Mouse (Mus musculus) urinary bladder, postnatal 0 days (tissue): ENCODE measurements around the gene Arl3. TPM values are rescaled to one million over a fixed set of nuclear protein-coding genes. Genes with fewer than 3 reads are reported as not detected.

Experiments used
- polyA plus RNA-seq: library from polyadenylated mRNA; unstranded; fragments of >200 nt; fragmentation: Nextera tagmentation; extraction: Ambion mirVana; gene quantifications from 2 replicates; pipeline ENCODE4 v1.2.1, GENCODE M21; 2015

Gene Arl3
- 84.2 and 93.1 TPM in 2 replicates for polyA plus RNA-seq

DNA sequence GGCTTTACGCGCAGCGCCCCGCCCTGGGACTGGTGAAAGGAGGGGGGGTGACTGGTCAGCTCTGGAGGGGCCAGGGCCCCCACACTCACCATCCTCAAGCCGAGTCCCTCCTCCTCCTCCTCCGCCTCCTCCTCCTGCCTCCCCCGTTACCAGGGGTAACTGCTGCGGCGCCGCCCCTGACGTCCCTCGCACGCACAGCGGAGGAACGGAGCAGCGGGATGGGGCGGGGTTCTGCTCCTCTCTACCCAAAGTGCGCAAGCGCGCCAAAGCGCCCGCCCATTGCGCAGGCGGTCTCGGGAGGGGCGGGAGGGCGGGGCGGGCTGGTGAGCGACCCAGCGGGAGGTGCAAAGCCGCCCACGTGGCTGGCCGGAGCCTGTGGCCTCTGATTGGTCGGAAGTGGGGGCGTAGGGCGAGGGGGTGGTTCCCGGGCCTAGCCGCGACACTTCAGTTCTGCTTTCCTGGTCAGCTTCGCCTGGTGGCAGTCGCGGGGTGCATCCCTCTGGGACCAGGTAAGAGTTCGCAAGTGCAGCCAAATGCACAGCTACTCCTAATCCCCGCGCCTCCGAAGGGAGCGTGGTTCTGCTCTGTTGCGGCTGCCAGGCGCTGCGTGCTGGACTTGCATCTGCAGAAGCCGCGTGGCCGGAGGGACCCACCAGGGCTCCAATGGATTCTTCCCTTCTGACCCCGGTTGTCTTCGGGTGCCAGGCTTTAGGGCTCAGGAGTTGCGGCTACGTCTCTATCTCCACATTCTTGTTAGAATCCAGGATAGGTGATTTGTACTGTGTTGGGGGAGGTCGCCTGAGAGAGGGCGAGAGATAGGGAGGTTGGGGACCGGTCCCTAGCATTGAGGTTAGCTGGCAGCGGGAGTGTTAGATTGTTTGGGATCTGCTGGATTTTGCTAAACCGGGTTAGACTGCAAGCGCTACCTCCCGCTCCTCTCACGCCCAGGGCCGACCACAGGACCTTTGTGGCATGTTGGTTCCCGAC, at the start of gene Arl3, which contains the start of gene Sfxn2:
TSS of gene Arl3 (minus strand) at position 248 of the 987 bp plus-strand sequence.
TSS of gene Sfxn2 (plus strand) at position 415 of the 987 bp plus-strand sequence.

DNA sequence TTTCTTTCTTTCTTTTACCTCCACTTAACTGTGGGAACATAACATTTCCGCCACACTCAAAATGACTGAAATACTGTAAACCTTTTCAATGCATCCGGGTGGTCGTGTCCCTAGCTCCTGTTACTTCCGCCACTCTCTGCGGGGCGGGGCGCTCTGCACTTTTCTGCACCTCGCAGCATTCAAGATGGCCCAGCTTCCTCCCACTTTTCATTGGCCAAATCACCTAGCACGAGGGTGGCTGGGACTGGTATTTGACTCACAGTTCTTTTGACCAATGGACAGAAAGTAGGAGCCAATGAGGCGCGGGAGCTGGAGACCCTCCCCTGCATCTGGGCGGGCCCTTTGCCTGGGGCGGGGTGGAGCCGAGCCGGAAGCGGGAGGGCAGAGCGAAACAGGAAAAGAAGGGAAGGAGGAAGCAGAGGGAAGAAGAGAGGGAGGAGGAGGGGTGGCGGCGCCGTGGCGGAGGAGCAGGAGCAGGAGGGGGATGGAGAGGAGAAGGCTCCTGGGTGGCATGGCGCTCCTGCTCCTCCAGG, 25.8 kb upstream of the Arl3 start, which contains the start of gene Wbp1l:
TSS of gene Wbp1l (plus strand) at position 365 of the 533 bp plus-strand sequence.

DNA sequence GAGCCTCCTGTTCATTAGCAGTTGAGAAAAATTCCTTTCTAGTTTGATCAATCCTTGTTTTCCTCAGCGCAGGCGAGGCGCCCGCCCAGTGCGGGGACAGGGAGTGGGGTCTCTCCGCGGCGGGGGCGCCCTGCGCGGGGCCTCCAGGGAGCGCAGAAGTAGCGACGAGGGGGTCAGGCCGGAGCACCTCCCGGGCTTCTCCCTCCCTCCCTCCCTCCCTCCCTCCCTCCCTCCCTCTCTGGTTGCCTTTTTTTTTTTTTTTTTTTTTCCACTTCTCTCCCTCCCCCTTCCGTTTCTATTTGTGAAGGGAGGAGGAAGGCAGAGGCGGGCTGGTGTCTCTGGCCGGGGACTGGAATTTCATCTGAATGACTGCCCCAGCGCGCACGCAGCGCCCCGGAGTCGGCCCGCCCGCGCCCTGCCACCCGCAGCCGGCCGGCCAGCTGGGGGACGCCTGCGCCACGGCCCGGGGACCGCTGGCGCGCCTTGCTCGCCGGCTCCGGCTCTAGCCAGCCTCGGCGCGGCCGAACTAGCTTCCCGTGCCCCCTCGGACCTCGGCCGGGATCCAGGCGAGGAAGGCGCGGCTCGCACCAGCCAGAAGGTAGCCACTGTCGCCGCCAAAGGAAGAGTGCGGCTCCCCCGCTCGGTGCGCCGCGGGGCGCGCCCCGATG, 71.5 kb downstream of the Arl3 start, which contains the start of gene Trim8:
TSS of gene Trim8 (plus strand) at position 302 of the 668 bp plus-strand sequence.

Other genes starting within 250 kb of the Arl3 start
- gene Psd, start 246.0 kb downstream of the Arl3 start, polyA plus RNA-seq = 87.9 and 103 TPM in 2 replicates
- gene Fbxl15, start 245.0 kb downstream of the Arl3 start, polyA plus RNA-seq = 18.7 and 25.6 TPM in 2 replicates
- gene Cuedc2, start 234.5 kb downstream of the Arl3 start, polyA plus RNA-seq = 121 and 122 TPM in 2 replicates
- gene Mfsd13a, start 232.1 kb downstream of the Arl3 start, polyA plus RNA-seq = 3.6 and 3.7 TPM in 2 replicates
- gene 2310034G01Rik, start 222.9 kb downstream of the Arl3 start, polyA plus RNA-seq = 1.7 and 1.9 TPM in 2 replicates
- 92.8 and 101 TPM in 2 replicates for gene Actr1a, start 177.4 kb downstream of the Arl3 start, polyA plus RNA-seq
- 14.5 and 15.6 TPM in 2 replicates for gene Sufu, start 176.3 kb downstream of the Arl3 start, polyA plus RNA-seq
- gene Trim8, start 71.5 kb downstream of the Arl3 start, polyA plus RNA-seq = 14.1 and 14.5 TPM in 2 replicates
- gene Sfxn2, start 167 bp upstream of the Arl3 start, polyA plus RNA-seq = 9.6 and 10.0 TPM in 2 replicates
- gene Wbp1l, start 25.9 kb upstream of the Arl3 start, polyA plus RNA-seq = 39.0 TPM in 2 replicates
- not detected in 2 replicates for gene Cyp17a1, start 100.0 kb upstream of the Arl3 start, polyA plus RNA-seq
- gene Borcs7, start 116.7 kb upstream of the Arl3 start, polyA plus RNA-seq = 24.5 and 25.5 TPM in 2 replicates
- 19.3 and 23.8 TPM in 2 replicates for gene As3mt, start 134.3 kb upstream of the Arl3 start, polyA plus RNA-seq
- gene Cnnm2, start 188.4 kb upstream of the Arl3 start, polyA plus RNA-seq = 3.9 and 5.2 TPM in 2 replicates